Mouse (Mus musculus): Measurements from ENCODE around the gene Anapc11.

Anapc11 gene

DNA sequence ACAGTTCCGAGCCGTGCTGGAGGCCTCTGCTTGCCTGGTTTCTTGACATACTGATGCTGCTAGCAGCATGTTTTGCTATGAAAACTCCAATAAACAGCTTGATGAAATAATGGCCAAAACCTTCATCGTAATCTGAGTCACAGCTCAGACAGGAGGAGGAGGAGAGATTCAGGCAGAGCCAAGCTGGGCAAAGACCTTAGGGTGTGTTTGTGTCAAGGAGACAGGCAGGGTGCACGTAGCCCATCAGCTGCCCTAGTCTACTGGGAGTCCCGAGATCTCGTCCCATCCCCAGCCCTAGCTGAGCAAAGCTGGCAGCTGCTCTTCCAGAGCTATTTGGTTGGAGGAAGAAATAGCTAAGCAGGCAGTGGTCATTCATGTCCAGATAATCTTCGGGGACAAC lies 7.4 kb downstream of the Anapc11 start:
- DNase-seq (ENCODE audit: low read depth, low spot score) = no peak

DNA sequence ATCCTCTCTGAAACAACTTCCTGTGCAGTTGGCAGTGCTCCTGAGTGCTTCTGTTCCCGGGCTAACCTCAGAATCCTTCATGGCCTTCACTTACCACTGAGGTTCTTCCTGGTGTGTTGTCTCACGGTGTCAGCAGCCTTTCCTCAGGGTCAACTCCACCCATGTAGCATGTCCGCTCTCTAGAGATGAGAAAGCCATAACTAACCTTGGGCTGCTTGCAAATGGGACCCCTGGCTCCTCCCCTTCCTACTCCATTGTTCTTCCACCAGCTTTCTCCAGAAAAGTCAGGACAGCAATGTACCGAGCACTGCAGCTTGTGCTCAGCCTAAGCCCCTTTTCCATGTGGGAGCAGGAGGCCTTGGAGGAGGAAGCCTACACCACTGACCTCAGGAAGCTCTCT lies 8.5 kb downstream of the Anapc11 start:
- no peak for DNase-seq (ENCODE audit: low read depth, low spot score)

DNA sequence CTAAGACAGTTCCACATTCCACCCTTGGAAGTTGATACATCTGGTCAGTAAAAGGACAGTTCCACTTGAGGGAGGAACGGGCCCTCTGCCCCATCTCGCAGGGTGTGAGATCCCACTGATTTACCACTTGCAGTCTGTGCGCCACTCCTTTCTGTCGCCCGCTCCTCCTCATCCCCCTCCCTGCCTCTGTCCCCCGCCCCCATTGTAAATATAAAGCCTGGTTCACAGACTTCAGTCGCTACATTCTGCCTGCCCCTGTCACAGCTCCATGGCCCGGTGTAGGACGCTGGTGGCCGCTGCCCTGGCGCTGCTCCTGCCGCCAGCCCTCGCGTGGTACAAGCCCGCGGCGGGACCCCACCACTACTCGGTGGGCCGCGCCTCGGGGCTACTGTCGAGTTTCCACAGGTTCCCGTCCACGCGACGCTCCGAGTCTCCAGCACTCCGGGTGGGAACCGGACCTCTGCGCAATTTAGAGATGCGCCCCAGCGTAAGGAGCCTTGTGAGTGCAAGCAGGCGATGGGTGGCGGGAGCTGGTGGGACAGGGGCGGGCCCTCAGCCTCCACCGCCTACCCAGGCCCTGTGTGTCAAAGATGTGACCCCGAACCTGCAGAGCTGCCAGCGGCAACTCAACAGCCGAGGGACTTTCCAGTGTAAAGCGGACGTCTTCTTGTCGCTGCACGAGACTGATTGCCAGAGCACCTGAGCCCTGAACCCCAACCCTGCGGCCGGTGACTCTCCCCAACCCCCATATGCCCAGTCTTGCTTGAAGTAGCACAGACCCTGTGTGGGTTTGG lies 10.2 kb downstream of the Anapc11 start, which contains the start of gene Npb:
Npb (plus strand) TSS at position 237 of the 794 bp plus-strand sequence.
- DNase-seq (ENCODE audit: low read depth, low spot score) = no peak

DNA sequence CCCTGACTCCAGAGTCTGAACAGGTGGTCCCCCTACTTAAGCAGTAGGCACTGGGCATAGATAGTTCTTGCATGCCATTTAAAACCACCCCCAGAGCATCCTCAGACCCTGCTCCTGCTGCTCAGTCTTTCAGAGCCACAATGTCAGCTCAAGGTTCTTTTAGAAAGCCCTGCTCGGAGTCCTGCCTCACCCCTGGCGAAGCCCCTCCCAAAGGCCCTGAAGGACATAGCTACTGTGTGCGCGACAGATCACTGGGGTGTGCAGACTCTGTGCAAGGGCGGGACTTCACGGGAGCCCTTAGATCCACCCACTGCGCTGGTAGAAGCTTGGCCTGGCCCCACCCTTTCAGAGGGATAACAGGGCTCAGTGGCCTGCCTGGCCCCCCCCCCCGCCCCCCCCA lies 11.0 kb downstream of the Anapc11 start:
- no peak for DNase-seq (ENCODE audit: low read depth, low spot score)

DNA sequence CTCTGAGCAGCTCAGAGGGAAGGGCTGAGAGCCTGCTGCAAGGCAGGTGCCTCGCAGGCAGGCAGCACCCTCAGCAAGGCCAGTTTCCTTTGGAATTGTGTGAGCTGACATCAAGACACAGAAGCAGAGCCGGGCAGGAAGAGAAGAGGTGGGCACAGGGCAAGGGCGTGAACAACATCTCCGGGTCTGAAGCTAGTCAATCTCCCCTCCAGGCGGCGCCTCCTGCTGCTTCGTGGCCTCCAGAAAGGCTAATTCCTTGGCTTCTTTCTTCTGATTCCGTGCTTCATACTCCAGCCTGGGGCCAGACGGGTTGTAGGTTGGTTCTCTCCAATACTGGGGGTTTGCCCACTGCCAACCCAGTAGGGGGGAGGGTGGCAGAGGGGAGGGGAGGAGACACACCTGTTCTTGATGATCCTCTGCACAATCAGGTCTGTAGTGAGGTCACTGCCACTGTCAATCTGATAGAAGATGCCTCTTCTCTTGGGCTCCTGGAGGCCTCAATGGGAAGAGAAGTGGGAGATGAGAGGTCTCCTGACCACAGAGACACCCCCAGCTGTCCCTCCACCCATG lies 12.3 kb downstream of the Anapc11 start:
- no peak for DNase-seq (ENCODE audit: low read depth, low spot score)

DNA sequence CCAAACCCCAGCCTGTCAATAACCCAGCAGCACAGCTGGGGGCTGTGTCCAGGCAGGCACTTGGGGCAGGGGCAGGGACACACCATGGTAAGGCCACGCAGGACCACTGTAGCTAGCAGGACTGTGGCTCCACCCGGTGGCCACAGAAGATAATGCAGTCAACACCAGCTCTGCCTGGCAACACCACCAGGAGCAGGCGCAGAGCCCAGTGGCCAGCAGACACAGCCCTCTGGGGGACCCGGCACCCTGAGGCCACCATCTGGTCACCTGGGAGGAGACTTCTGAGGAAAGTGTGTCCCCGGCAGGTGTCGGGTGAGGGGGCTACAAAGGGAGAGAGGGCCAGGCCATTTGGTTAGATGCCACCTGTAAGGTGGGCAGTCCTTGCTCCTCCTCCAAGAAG lies 14.5 kb downstream of the Anapc11 start:
- peak; percentile 54 for DNase-seq (ENCODE audit: low read depth, low spot score)

DNA sequence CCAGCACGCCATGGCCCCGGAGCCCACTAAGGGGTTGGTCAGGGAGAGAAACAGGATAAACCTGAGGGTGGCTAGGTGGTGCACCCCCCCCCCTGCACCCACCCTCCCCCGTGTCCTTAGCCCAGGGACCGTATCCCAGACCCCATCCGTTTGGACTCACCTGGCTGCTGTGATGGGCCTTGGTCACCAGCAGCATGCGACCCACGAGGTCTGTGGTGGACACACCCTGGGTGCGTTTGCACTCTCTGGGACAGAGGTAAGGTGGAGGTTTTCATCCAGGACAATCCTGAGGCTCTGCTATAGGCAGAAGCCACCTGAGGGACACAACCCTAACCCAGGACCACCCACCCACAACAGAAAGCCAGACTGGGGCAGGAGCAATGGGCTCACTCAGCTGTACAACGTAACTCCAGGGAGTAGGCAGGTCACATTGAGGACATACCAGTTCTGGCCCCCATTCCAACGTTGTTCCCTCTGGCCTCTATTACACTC lies 15.3 kb downstream of the Anapc11 start:
- no peak for DNase-seq (ENCODE audit: low read depth, low spot score)

DNA sequence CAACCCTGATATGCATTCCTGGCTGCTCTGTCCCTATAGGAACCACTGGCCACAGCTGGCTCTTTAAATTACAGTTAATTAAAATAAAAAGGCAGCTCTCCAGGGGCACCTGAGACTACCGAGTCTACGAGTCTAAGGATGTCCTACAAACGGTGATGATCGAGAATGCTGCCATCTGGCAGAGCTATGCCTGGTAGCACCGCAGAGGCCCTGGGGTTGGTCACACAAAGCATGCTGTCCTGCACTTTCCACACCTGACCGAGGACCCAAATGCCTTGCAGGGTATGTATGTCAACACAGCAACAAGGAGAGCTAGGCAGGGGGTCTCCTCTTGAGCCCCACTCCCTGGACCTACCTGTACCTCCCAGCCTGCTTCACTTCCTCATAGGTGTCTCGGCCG lies 15.8 kb downstream of the Anapc11 start:
- DNase-seq (ENCODE audit: low read depth, low spot score) = no peak

DNA sequence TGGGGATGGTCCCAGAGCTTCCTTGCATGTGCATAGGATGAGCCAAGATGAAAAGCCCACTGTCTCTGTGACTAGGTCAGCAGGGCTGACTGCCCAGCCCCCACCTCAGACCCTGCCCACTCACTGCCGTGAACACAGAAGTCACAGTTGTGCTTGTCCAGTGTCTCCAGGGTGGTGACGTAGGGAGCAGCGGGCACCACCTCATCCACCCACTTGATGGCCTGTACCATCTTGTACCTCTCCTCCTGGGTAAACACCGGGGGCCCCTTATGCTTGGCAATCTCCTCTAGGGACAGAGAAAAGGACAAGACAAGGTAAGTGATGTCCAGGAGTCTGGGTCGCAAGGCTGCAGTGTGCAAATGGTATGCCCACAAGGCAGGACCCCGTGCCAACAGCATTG lies 16.9 kb downstream of the Anapc11 start:
- DNase-seq (ENCODE audit: low read depth, low spot score) = no peak

DNA sequence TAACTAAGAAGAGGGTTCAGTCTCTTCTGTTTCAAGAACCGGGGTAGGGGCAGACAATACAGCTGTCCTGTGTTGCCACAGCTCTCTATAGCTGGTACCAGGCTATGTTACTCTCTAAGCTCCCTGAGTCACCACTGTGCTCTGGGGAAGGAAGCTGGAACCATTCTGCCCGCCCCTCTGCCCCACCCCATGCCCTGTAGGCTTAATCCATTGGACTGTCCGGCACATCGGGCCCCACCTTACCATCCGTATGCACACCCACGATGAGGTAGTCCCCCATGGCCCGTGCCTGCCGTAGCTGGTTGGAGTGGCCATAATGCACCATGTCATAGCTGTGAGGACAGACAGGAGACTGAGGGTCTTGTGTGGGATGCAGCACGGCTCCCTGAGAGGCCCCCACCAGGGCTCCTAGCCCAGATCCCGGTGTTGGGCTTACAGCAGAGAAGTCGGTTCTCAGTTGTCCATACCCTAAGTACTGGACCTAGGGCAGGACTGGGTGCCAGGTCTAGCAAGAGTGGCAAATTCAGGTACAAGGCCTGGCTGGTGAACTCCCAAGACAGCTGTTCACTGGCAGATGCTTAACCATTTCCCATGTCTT lies 17.5 kb downstream of the Anapc11 start:
- DNase-seq (ENCODE audit: low read depth, low spot score) = no peak

DNA sequence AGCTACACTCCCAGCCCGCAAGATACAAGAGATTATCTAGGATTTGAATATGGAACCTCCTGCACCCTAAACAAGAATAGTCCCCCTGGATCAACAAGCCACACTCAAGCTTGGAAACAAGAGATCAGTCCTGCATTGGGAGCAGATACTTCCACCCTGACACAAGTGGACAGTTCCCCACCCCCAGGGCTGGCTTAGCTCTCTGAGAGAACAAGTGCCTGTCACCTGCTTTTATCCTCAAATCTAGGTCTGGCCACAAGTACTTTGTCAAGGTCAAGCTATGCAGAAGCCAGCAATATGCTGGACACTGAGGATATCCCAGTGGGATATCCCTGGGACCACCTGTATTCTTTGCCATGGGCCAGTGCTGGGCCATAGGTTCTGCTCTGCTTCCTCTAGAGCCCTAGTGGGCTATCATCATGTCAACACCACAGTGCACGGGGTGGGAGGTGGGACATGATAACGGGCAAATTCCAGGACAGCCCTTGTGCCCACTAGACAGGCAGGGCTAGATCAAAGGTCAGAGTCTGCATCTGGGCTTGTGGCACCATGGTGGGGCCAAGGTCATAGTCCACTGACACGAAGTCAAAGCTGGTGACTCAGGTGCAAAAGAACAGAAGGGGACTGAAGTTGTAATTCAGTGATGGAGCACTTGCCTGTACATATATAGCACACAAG lies 18.5 kb downstream of the Anapc11 start:
- DNase-seq (ENCODE audit: low read depth, low spot score) = no peak

DNA sequence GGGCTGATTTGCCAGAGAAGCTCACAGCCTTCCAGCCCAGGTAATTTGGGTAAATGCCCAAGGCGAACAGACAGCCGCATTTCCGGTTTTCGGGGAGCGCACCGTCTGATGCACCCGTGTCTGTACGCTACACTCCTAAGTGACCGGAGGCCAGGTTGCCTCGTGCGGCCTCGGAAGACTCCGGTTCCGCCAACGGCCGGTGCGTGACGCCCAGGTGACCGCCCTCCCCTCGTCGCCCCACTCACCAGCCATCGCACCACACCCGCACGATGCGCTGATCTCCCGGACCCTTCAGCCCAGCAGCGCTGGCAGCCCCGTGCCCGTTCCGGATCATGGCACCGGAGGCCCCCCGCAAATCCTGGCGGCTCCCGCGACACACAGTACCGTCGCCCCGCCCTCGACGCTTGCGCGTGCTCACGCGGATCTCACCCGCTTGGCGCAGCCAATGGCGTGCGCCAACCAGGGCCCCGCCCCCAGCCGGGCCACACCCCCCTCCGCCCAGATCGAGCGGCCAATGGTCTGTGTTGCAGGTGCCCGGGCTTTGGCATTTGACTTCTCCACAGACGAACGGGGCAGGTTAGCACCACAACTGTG lies 19.4 kb downstream of the Anapc11 start, which contains the start of gene Pcyt2:
Pcyt2 (minus strand) TSS at position 418 of the 594 bp plus-strand sequence.
- DNase-seq (ENCODE audit: low read depth, low spot score) = peak; percentile 85

DNA sequence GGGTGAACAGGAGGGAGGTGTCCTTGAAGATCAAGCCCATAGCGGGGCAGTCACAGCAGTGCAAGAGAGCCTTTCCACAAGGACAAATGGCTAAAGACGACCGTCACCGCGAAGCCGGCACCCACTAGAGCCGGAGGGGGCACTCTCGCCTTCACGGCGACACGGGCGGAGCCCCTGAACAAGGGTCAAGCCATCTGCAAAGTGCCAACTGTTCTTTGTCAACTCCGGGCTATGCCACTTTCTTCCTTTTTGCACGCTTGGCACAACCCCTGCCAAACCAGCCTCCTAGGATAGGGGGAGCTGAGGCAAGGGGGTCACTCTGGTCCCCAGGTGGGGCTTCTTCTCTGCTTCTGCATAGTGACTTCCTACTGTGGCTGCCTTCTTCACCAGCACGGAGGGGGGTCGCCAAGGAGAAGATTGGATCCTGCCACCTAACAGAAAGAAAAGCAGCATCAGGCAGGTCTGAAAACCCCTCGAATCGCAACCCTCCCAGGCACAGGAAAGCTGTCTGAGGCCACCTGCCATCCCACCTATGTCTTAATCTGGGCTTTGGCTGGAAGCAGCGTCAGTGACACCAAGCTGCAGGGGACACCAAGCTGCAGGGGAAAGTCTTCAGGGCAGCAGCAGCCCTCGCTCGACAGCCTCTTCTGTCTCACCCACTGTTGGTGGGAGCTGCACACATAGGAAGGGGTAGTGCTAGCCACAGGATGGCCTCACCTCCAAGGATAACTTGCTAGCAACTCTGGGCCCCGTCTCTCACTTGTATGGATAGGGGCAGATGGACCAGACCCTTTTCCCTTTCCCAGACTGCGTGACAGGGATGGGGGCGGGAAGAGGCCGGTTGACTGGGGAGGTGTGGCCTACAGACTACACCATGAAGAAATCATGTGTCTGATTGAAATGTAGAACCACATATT lies 20.7 kb downstream of the Anapc11 start:
- no peak for DNase-seq (ENCODE audit: low read depth, low spot score)

DNA sequence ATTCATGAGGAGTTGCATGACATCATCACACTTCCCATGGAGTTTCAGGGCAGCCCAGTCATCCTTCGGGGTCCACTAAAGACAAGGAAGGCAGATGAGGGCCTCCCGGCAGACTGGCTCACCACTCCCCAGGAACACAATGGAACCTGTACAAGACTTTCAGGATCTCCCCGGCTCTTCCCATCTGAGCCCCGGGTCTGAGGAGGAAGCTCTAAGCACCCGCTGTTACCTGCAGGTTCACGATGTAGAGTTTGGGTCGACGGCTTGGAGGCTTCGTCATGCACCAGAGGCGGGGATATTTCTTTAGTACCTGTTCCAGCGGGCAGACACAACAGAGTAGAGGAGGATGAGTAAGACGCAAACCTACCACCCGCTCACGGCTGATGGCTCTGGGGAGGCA lies 22.0 kb downstream of the Anapc11 start:
- no peak for DNase-seq (ENCODE audit: low read depth, low spot score)

DNA sequence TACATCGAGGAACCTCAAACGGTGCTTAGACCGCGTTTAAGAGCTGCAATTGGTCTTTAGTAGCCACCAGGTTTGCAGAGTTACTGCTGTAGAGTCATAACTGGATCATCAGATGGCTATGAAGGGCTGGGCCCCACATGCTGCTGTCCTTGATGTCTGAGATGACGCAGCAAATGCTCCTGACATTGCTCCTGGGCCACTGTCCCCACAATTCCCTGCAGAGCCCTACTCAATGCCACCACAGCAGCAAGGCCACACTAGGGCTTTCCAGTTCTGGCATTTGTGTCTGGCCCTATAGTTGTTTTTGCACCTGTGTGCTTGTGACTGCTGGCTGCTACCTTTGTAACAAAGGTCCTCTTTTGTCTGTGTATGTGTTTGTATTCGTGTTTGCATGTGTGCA lies 24.6 kb downstream of the Anapc11 start:
- DNase-seq (ENCODE audit: low read depth, low spot score) = no peak

DNA sequence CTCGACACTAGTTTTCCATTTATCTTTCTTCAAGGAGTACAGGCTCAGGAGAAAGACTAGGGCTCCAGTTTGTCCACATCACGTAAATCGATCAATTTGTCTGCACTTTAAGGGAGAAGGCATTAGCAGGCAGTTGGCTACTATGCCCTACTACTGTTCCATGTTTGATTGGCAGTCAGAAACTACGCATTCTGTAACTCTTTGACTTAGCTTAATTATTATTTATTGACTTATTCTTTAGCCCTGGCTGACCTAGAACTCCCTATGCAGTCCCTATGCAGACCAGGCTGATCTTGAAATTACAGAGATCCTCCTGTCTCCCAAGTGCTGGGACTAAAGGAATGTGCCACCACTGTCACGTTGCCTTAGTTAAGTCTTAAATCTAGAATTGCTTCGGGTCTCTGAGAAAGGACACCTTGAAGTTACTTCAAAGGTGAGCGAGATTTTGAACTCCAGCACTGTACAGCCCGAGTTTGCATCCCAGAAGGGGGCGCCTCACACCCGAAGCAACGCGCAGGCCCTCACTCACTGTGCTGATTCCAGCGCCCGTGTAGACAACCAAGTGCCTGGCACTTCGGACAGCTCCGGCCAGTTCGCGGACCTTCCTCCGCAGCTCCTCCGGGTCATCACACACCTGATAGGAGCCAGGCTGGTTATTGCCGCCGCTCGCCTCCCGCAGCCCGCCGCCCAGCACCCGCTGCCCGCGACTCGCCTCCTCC lies 25.9 kb downstream of the Anapc11 start:
- DNase-seq (ENCODE audit: low read depth, low spot score) = no peak

DNA sequence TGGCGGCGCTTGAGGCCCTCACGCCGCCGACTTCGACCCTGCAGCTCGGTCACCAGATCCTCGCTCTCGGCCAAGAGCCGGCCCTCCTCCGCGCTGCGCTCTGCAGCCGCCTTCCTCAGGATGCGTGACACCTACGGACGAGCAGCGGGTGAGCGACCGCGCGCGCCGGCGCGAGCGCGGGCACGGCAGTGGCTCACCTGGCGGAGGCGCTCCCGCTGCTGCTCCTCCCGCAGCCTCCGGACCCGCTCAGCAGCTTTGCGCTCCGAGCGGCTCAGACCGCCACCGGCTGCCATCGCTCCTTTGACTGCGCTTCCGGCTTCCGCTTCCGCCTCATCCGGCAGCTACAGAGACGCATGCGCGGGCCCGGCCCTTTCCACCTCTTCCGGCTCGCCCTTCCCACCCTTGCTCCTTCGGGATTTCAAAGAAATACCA lies 26.5 kb downstream of the Anapc11 start:
- DNase-seq (ENCODE audit: low read depth, low spot score) = peak; percentile 68

DNA sequence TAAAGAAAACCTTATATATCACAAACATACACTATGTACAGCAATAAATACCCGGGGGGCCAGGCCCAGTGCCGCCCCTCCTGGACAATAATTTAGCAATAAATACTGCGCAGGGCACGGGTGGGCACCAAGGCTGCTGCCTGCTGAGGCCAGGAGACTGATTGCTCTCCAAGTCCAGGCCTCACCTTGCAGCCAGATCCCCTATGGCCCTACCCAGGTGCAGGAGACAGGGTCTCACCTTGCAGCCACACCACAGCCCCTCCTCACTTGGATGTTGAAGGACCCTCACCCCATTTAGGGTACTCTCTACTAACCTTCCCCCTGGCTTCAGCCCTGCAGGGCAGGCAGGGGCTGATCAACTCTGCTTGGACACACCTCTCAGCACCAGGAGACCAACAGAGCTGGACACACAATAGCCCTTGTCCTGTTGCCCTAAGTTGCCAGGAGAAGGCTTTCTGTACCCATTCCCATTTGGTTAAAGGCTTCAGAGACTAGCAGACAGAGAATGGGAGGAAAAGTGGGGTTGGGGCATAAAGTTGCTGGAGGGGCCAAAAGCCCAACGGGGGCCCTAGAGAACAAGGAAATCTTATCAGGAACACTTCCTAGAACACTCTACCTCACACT lies 27.0 kb downstream of the Anapc11 start, which contains the start of gene Sirt7:
Sirt7 (minus strand) TSS at position 89 of the 624 bp plus-strand sequence.
- DNase-seq (ENCODE audit: low read depth, low spot score) = no peak

DNA sequence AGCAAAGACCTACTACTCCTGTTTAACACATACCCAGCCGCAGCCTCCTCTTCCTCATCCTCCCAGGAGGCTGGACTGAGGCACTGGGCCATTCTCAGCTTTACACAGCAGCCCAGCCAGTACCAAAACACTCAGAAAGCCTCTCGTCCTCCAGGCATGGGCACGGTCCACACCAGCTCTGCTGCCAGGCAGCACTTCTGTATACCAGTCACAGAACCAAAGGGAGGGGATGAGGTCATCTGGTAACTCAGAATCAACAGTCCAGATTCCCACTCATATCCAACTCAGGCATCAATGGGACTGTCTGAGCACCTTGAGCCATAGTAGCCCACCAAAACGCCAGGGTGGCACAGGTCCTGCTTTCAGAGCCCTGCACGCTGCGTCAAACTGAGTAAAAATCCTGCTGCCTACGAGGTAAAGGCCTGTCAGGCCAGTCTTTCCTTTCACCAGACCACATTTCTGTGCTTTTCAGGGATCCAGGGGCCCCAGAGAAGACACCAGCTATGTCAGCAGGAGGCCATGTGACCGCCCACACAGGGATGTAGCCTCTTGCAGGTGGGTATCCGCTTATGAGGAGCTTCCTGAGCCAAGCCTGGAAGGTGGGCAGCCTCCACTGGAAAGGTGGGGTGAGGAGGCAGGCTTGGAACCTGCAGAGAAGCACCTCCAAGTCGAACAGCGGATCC lies 28.7 kb downstream of the Anapc11 start:
- no peak for DNase-seq (ENCODE audit: low read depth, low spot score)
